Mouse (Mus musculus): Measurements from ENCODE around the gene Parp3.

- TF ChIP-seq CTCF (IDR thresholded peaks at IDR 0.05; ENCODE audit: insufficient read depth, low read length) (no peak), POLR2A (IDR thresholded peaks at IDR 0.05; ENCODE audit: borderline replicate concordance, extremely low read depth, low read depth, low read length) (no peak)
These were observed 23.9 kb downstream of the Parp3 start for GRCm38 (mm10) chr9:106452821-106453220.
